ENCODE assay signal across 12 mouse cellular contexts in the genomic region with DNA sequence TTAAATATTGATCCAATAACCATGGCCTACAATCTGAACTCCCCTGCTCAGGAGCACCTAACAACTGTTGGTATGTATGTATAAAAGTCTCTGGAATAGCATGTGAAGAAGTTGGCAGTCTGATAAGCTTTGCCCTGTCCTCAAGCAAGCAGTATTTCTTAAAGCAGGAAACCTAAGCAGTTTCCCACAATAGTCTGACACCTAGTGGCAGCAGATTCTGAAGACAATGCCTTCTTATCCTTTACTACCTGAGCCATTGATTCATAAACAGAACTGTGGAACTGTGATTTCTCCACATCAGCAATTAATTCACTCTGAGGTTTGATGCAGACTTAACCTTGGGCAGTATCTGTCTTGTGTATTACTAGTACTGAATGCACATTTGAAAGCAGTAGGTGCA. TPM values are rescaled to one million over a fixed set of nuclear protein-coding genes. Genes with fewer than 3 reads are reported as not detected.
A peak's percentile ranks its signal among the peaks of the same experiment; 100 is the strongest.
DNase-seq lines count a peak whose midpoint lies in the region; ATAC-seq and TF ChIP-seq lines count a peak whose summit lies in the region.
"Had no signal": no experiment of that assay in that cellular context is flagged by ENCODE, and none has a peak within 500 bp of the region (broad histone marks: within the 10 kb centered on the region; RNA-seq: fewer than 3 reads in every experiment).

No protein-coding gene starts in this region.

- no peak for TF ChIP-seq EP300 in liver, postnatal 0 days (IDR thresholded peaks at IDR 0.05; ENCODE audit: low read depth)
- no peak for TF ChIP-seq EP300 in CH12.LX (IDR thresholded peaks at IDR 0.05; ENCODE audit: low read length)

- no peak for ATAC-seq in forebrain, postnatal 0 days
- no peak for ATAC-seq in forebrain, embryonic 11.5 days (replicated peaks; ENCODE audit: low FRiP score)
- ATAC-seq in liver, postnatal 0 days, result no peak
- no peak for ATAC-seq in forebrain, embryonic 16.5 days

- no peak for TF ChIP-seq POLR2A in CH12.LX (IDR thresholded peaks at IDR 0.05; ENCODE audit: low read depth, low read length)

- no peaks in the 10 kb centered on the region for H3K4me1 ChIP-seq in forebrain, postnatal 0 days (ENCODE audit: insufficient read depth)
- H3K4me1 ChIP-seq in forebrain, embryonic 11.5 days (replicated peaks; ENCODE audit: control insufficient read depth, insufficient read depth, low read length), result 0 out of 2 replicates have a peak, but pooled peaks cover 2% of the 10 kb centered on the region
- peaks cover 3% of the 10 kb centered on the region; the same call in 1 of the 2 replicates for H3K4me1 ChIP-seq in liver, postnatal 0 days (ENCODE audit: insufficient read depth)
- peaks cover 0 to 14% of the 10 kb centered on the region in 2 experiments; a peak in 2 of 4 replicates for H3K4me1 ChIP-seq in CH12.LX (ENCODE audit: control insufficient read depth in 1 of 2, insufficient read depth in 2 of 2)
- H3K4me1 ChIP-seq in forebrain, embryonic 16.5 days (replicated peaks; ENCODE audit: control insufficient read depth, insufficient read depth, low read length), result no peaks in the 10 kb centered on the region; the same call in 1 of the 2 replicates

- no peak overlapping the region for H3K4me2 ChIP-seq in forebrain, postnatal 0 days (ENCODE audit: low read depth)
- no peak overlapping the region for H3K4me2 ChIP-seq in forebrain, embryonic 11.5 days (ENCODE audit: low read depth, low read length, severe bottlenecking)
- no peak overlapping the region for H3K4me2 ChIP-seq in liver, postnatal 0 days (ENCODE audit: low read depth, low read length)
- no peak overlapping the region for H3K4me2 ChIP-seq in CH12.LX (ENCODE audit: insufficient read depth, low read depth, poor library complexity, severe bottlenecking)
- no peak overlapping the region for H3K4me2 ChIP-seq in forebrain, embryonic 16.5 days (ENCODE audit: low read length)
- H3K4me2 ChIP-seq: limb, embryonic 12.5 days had no signal

- H3K27ac ChIP-seq in forebrain, postnatal 0 days (ENCODE audit: low read depth, low read length), result no peak overlapping the region
- H3K27ac ChIP-seq in forebrain, embryonic 11.5 days (ENCODE audit: low read depth, low read length), result no peak overlapping the region
- no peak overlapping the region for H3K27ac ChIP-seq in liver, postnatal 0 days (ENCODE audit: low read depth)
- no peak overlapping the region for H3K27ac ChIP-seq in CH12.LX (ENCODE audit: insufficient read depth, low read depth)
- no peak overlapping the region for H3K27ac ChIP-seq in forebrain, embryonic 16.5 days (ENCODE audit: low read length)
- H3K27ac ChIP-seq: limb, embryonic 12.5 days; midbrain, embryonic 10.5 days had no signal

- dilution Hi-C loops in CH12.LX (cut with MboI; ENCODE audit: extremely low pct_ligation_motif_present, extremely low pct_unique_long_range_greater_than_20kb, low sequenced_read_pairs), result no loop called here

- peak; percentile 70 for TF ChIP-seq CTCF in forebrain, postnatal 0 days (IDR thresholded peaks at IDR 0.05; ENCODE audit: low read depth)
- peak; percentile 53 for TF ChIP-seq CTCF in liver, postnatal 0 days (IDR thresholded peaks at IDR 0.05; ENCODE audit: low read depth)
- TF ChIP-seq CTCF in CH12.LX (conservative IDR thresholded peaks at IDR 0.05 in 1 of 2, IDR thresholded peaks at IDR 0.05 in 1 of 2; ENCODE audit: low read depth in 2 of 2, low read length in 2 of 2), result peak; percentile 41 to 80; a peak in 3 of 4 replicates

- H3K4me3 ChIP-seq in forebrain, postnatal 0 days (ENCODE audit: low read depth, low read length), result no peak overlapping the region
- no peak overlapping the region for H3K4me3 ChIP-seq in forebrain, embryonic 11.5 days (ENCODE audit: low read depth, low read length)
- no peak overlapping the region for H3K4me3 ChIP-seq in liver, postnatal 0 days (ENCODE audit: low read depth, low read length)
- no peak overlapping the region for H3K4me3 ChIP-seq in CH12.LX (replicated peaks in 1 of 3; ENCODE audit: low read depth in 2 of 3, low read length in 2 of 3, poor library complexity in 1 of 3)
- H3K4me3 ChIP-seq in forebrain, embryonic 16.5 days (replicated peaks; ENCODE audit: low read length), result no peak overlapping the region
- H3K4me3 ChIP-seq: limb, embryonic 12.5 days; midbrain, embryonic 10.5 days had no signal

- DNase-seq in forebrain, postnatal 0 days, result peak; percentile 61
- DNase-seq in forebrain, embryonic 11.5 days (ENCODE audit: low spot score), result no peak
- no peak for DNase-seq in liver, postnatal 0 days
- DNase-seq in liver (no peak), CH12.LX (ENCODE audit: extremely low read depth) (peak; percentile 40)
- DNase-seq in induced T-regulatory cell, adult 2 months (ENCODE audit: low read depth), result peak; percentile 66
- no peak for DNase-seq in spleen, adult 18-20 months
- DNase-seq: adrenal gland, postnatal 25 days; kidney, adult 8-10 months had no signal

- no peaks in the 10 kb centered on the region for H3K27me3 ChIP-seq in forebrain, postnatal 0 days (ENCODE audit: insufficient read depth, low read length)
- H3K27me3 ChIP-seq in forebrain, embryonic 11.5 days (ENCODE audit: control insufficient read depth, insufficient read depth, low read length), result no peaks in the 10 kb centered on the region
- no peaks in the 10 kb centered on the region for H3K27me3 ChIP-seq in liver, postnatal 0 days (ENCODE audit: insufficient read depth, low read length)
- no peaks in the 10 kb centered on the region for H3K27me3 ChIP-seq in CH12.LX (replicated peaks)
- no peaks in the 10 kb centered on the region for H3K27me3 ChIP-seq in forebrain, embryonic 16.5 days (replicated peaks; ENCODE audit: control insufficient read depth, insufficient read depth, low read length)
- H3K27me3 ChIP-seq: limb, embryonic 12.5 days had no signal

- in situ Hi-C loops in CH12.LX (cut with MboI; ENCODE audit: low pct_ligation_motif_present, low pct_unique_long_range_greater_than_20kb, low sequenced_read_pairs), result loop anchor here (10.0 kb wide), 1 partner anchor 99 kb away; no protein-coding TSS in a partner anchor

- no peaks in the 10 kb centered on the region for H3K79me2 ChIP-seq in CH12.LX (replicated peaks; ENCODE audit: control insufficient read depth, extremely low read depth, insufficient read depth, poor library complexity, severe bottlenecking)

- no peak overlapping the region for H3K9ac ChIP-seq in forebrain, postnatal 0 days
- no peak overlapping the region for H3K9ac ChIP-seq in forebrain, embryonic 11.5 days (ENCODE audit: low read length)
- H3K9ac ChIP-seq in liver, postnatal 0 days (replicated peaks), result no peak overlapping the region
- H3K9ac ChIP-seq in CH12.LX (ENCODE audit: insufficient read depth, low read depth), result no peak overlapping the region
- no peak overlapping the region for H3K9ac ChIP-seq in forebrain, embryonic 16.5 days (replicated peaks; ENCODE audit: low read depth, low read length)
- H3K9ac ChIP-seq: limb, embryonic 12.5 days had no signal

- peak; percentile 70 for TF ChIP-seq RAD21 in CH12.LX (IDR thresholded peaks at IDR 0.05; ENCODE audit: low read depth, low read length)

- H3K9me3 ChIP-seq in forebrain, postnatal 0 days (ENCODE audit: low read length), result no peaks in the 10 kb centered on the region
- H3K9me3 ChIP-seq in forebrain, embryonic 11.5 days (ENCODE audit: control insufficient read depth, low read length), result no peaks in the 10 kb centered on the region
- H3K9me3 ChIP-seq in liver, postnatal 0 days (ENCODE audit: low read length), result no peaks in the 10 kb centered on the region
- no peaks in the 10 kb centered on the region for H3K9me3 ChIP-seq in CH12.LX (replicated peaks; ENCODE audit: low read length)
- no peaks in the 10 kb centered on the region for H3K9me3 ChIP-seq in forebrain, embryonic 16.5 days (ENCODE audit: control insufficient read depth, low read length)
- H3K9me3 ChIP-seq: limb, embryonic 12.5 days; midbrain, embryonic 10.5 days had no signal

- H3K36me3 ChIP-seq in forebrain, postnatal 0 days (ENCODE audit: insufficient read depth), result peaks cover 19% of the 10 kb centered on the region
- no peaks in the 10 kb centered on the region; the same call in none of the 2 replicates for H3K36me3 ChIP-seq in forebrain, embryonic 11.5 days (ENCODE audit: control insufficient read depth, insufficient read depth, low read length)
- peaks cover 33% of the 10 kb centered on the region for H3K36me3 ChIP-seq in liver, postnatal 0 days (replicated peaks; ENCODE audit: insufficient read depth, low read length)
- no peaks in the 10 kb centered on the region for H3K36me3 ChIP-seq in CH12.LX (replicated peaks in 1 of 2; ENCODE audit: control insufficient read depth in 1 of 2, insufficient read depth in 1 of 2, low read length in 1 of 2)
- H3K36me3 ChIP-seq in forebrain, embryonic 16.5 days (ENCODE audit: control insufficient read depth, insufficient read depth), result peaks cover 6% of the 10 kb centered on the region

RNA-seq across cellular contexts. Expression of gene Errfi1, which starts 11.7 kb away (rescaled TPM):
- 22.3 and 34.9 TPM in 2 replicates for total RNA-seq in forebrain, postnatal 0 days (2014; rRNA removed)
- 16.5 and 17.2 TPM in 2 replicates for polyA plus RNA-seq in forebrain, postnatal 0 days (2015; fragmentation: Nextera tagmentation; extraction: Ambion mirVana)
- 20.3 and 21.6 TPM in 2 replicates for polyA plus RNA-seq in forebrain, embryonic 11.5 days (2014; fragmentation: Nextera tagmentation; extraction: Ambion mirVana)
- polyA plus RNA-seq in liver, postnatal 0 days (2015; fragmentation: Nextera tagmentation; extraction: Ambion mirVana), result 141 and 148 TPM in 2 replicates
- total RNA-seq in CH12.LX (2012; rRNA removed) (0.08 TPM in 2 replicates), CH12.LX (2014; rRNA removed) (0.28 and 0.35 TPM in 2 replicates)
- 0.11 and 0.14 TPM in 2 replicates for polyA plus RNA-seq in CH12.LX (2012; ENCODE audit: insufficient read length, low read depth)
- 16.3 and 16.6 TPM in 2 replicates for polyA plus RNA-seq in forebrain, embryonic 16.5 days (2015; fragmentation: Nextera tagmentation; extraction: Ambion mirVana)

RNA-seq across cellular contexts. Expression of gene Park7, which starts 48.9 kb away (rescaled TPM):
- 197 and 258 TPM in 2 replicates for total RNA-seq in forebrain, postnatal 0 days (2014; rRNA removed)
- 439 and 481 TPM in 2 replicates for polyA plus RNA-seq in forebrain, postnatal 0 days (2015; fragmentation: Nextera tagmentation; extraction: Ambion mirVana)
- 412 and 431 TPM in 2 replicates for polyA plus RNA-seq in forebrain, embryonic 11.5 days (2014; fragmentation: Nextera tagmentation; extraction: Ambion mirVana)
- 227 and 228 TPM in 2 replicates for polyA plus RNA-seq in liver, postnatal 0 days (2015; fragmentation: Nextera tagmentation; extraction: Ambion mirVana)
- total RNA-seq in CH12.LX (2012; rRNA removed) (476 and 495 TPM in 2 replicates), CH12.LX (2014; rRNA removed) (337 and 374 TPM in 2 replicates)
- polyA plus RNA-seq in CH12.LX (2012; ENCODE audit: insufficient read length, low read depth), result 555 and 674 TPM in 2 replicates
- 357 and 370 TPM in 2 replicates for polyA plus RNA-seq in forebrain, embryonic 16.5 days (2015; fragmentation: Nextera tagmentation; extraction: Ambion mirVana)

RNA-seq across cellular contexts. Expression of gene Tnfrsf9, which starts 49.0 kb away (rescaled TPM):
- total RNA-seq in forebrain, postnatal 0 days (2014; rRNA removed), result 0.19 and 1.2 TPM in 2 replicates
- 0.11 and 0.36 TPM in 2 replicates for polyA plus RNA-seq in forebrain, postnatal 0 days (2015; fragmentation: Nextera tagmentation; extraction: Ambion mirVana)
- 0.19 TPM in 1 of 2 replicates, not detected in the other for polyA plus RNA-seq in forebrain, embryonic 11.5 days (2014; fragmentation: Nextera tagmentation; extraction: Ambion mirVana)
- 0.33 and 0.36 TPM in 2 replicates for polyA plus RNA-seq in liver, postnatal 0 days (2015; fragmentation: Nextera tagmentation; extraction: Ambion mirVana)
- total RNA-seq in CH12.LX (2012; rRNA removed) (2.5 and 3.1 TPM in 2 replicates), CH12.LX (2014; rRNA removed) (2.1 and 2.2 TPM in 2 replicates)
- polyA plus RNA-seq in CH12.LX (2012; ENCODE audit: insufficient read length, low read depth), result 2.8 and 2.9 TPM in 2 replicates
- 0.34 and 0.35 TPM in 2 replicates for polyA plus RNA-seq in forebrain, embryonic 16.5 days (2015; fragmentation: Nextera tagmentation; extraction: Ambion mirVana)

Comparison
In these comparisons a context has a peak if more than half of its experiments do, and no peak if none do; other contexts are left out.
1. DNase-seq: peak in forebrain, postnatal 0 days (single experiment), CH12.LX (single experiment) and induced T-regulatory cell, adult 2 months (single experiment); none in forebrain, embryonic 11.5 days (single experiment), liver, postnatal 0 days (single experiment), liver (single experiment) and spleen, adult 18-20 months (0 of 2).
2. RNA of gene Errfi1, which starts 11.7 kb away (polyA plus RNA-seq): 141 to 148 TPM in liver, postnatal 0 days, 20.3 to 21.6 TPM in forebrain, embryonic 11.5 days, 16.5 to 17.2 TPM in forebrain, postnatal 0 days and 16.3 to 16.6 TPM in forebrain, embryonic 16.5 days; 0.11 to 0.14 TPM in CH12.LX; every median in the first group is over 10 times any median in the second.
3. Peak in every context shown above with its lines, with median percentiles within 50 percentile points of each other: CTCF ChIP-seq.